Mouse (Mus musculus): ENCODE measurements at regions not wholly inside any gene's neighbourhood (a gene's known extent, or its start where the extent isn't known, plus 50 kb on each side); places are given as distances from the start of the nearest gene placed in this dataset.

GRCm38 (mm10) chr12:45929001-45929759 lies 854.7 kb upstream of the Stxbp6 start:
- no peak for DNase-seq (ENCODE audit: low spot score)
